Mouse (Mus musculus): ENCODE results near the gene Esrrg. TPM values are rescaled to one million over a fixed set of nuclear protein-coding genes. Genes with fewer than 3 reads are reported as not detected.

Gene Esrrg
- total RNA-seq, 2 experiments from 2014 or later, result 35.6 to 36.4 TPM

GRCm38 (mm10) chr1:187698201-187698600 lies 89.6 kb downstream of the Esrrg start:
- intact Hi-C loops (cut with DNase I), result no loop called here
- DNase-seq, result peak; percentile 50 to 69

- intact Hi-C loops (cut with DNase I), result no loop called here
These were observed 92.4 kb downstream of the Esrrg start for GRCm38 (mm10) chr1:187700963-187701362.

GRCm38 (mm10) chr1:187704921-187705320 lies 96.3 kb downstream of the Esrrg start:
- intact Hi-C loops (cut with DNase I), result no loop called here
- no peak for DNase-seq

More at GRCm38 (mm10) chr1:187700963-187701362, 92.4 kb downstream of the Esrrg start:
- DNase-seq, result no peak

- DNase-seq, result peak in 1 of 2 experiments; percentile 5
- intact Hi-C loops (cut with DNase I), result no loop called here
These were observed 96.8 kb downstream of the Esrrg start for GRCm38 (mm10) chr1:187705348-187705747.

- peak in 1 of 2 experiments; percentile 2 for DNase-seq
- intact Hi-C loops (cut with DNase I), result no loop called here
These were observed 97.5 kb downstream of the Esrrg start for GRCm38 (mm10) chr1:187706046-187706445.

GRCm38 (mm10) chr1:187707176-187707575 lies 98.6 kb downstream of the Esrrg start:
- intact Hi-C loops (cut with DNase I), result no loop called here
- DNase-seq, result no peak

GRCm38 (mm10) chr1:187710434-187710948 lies 101.9 kb downstream of the Esrrg start:
- intact Hi-C loops (cut with DNase I), result no loop called here
- DNase-seq, result no peak

- intact Hi-C loops (cut with DNase I), result no loop called here
- DNase-seq, result no peak
These were observed 112.4 kb downstream of the Esrrg start for GRCm38 (mm10) chr1:187721035-187721434.

GRCm38 (mm10) chr1:187722016-187722415 lies 113.4 kb downstream of the Esrrg start:
- intact Hi-C loops (cut with DNase I), result no loop called here
- DNase-seq, result no peak

GRCm38 (mm10) chr1:187724651-187725050 lies 116.1 kb downstream of the Esrrg start:
- DNase-seq, result no peak
- intact Hi-C loops (cut with DNase I), result no loop called here

- no peak for DNase-seq
- intact Hi-C loops (cut with DNase I), result no loop called here
These were observed 116.8 kb downstream of the Esrrg start for GRCm38 (mm10) chr1:187725351-187725750.

GRCm38 (mm10) chr1:187731171-187731570 lies 122.6 kb downstream of the Esrrg start:
- no peak for DNase-seq
- intact Hi-C loops (cut with DNase I), result no loop called here

- intact Hi-C loops (cut with DNase I), result no loop called here
- no peak for DNase-seq
These were observed 127.9 kb downstream of the Esrrg start for GRCm38 (mm10) chr1:187736507-187736906.

GRCm38 (mm10) chr1:187737296-187737695 lies 128.7 kb downstream of the Esrrg start:
- intact Hi-C loops (cut with DNase I), result no loop called here
- no peak for DNase-seq

- peak; percentile 18 to 45 for DNase-seq
- intact Hi-C loops (cut with DNase I), result no loop called here
These were observed 131.9 kb downstream of the Esrrg start for GRCm38 (mm10) chr1:187740531-187740930.

GRCm38 (mm10) chr1:187741306-187741705 lies 132.7 kb downstream of the Esrrg start:
- no peak for DNase-seq
- intact Hi-C loops (cut with DNase I), result no loop called here

- intact Hi-C loops (cut with DNase I), result no loop called here
- no peak for DNase-seq
These were observed 133.5 kb downstream of the Esrrg start for GRCm38 (mm10) chr1:187742071-187742470.

GRCm38 (mm10) chr1:187749294-187749693 lies 140.7 kb downstream of the Esrrg start:
- no peak for DNase-seq
- intact Hi-C loops (cut with DNase I), result no loop called here

GRCm38 (mm10) chr1:187749931-187750330 lies 141.3 kb downstream of the Esrrg start:
- no peak for DNase-seq
- intact Hi-C loops (cut with DNase I), result no loop called here

GRCm38 (mm10) chr1:187755528-187755927 lies 146.9 kb downstream of the Esrrg start:
- intact Hi-C loops (cut with DNase I), result no loop called here
- no peak for DNase-seq

- no peak for DNase-seq
- intact Hi-C loops (cut with DNase I), result no loop called here
These were observed 149.4 kb downstream of the Esrrg start for GRCm38 (mm10) chr1:187757981-187758380.

GRCm38 (mm10) chr1:187758546-187758945 lies 150.0 kb downstream of the Esrrg start:
- intact Hi-C loops (cut with DNase I), result no loop called here
- no peak for DNase-seq

- intact Hi-C loops (cut with DNase I), result no loop called here
These were observed 150.9 kb downstream of the Esrrg start for GRCm38 (mm10) chr1:187759536-187759935.

More at GRCm38 (mm10) chr1:187759536-187759935, 150.9 kb downstream of the Esrrg start:
- DNase-seq, result no peak

Data from heart, postnatal 14 days (tissue).